Mouse (Mus musculus) 3T3-L1 (cell line): ENCODE measurements around the gene Mab21l1.

Experiments
- DNase-seq: peaks from one replicate; pipeline ENCODE4 v3.0.0-alpha.2; 2015; ENCODE audit warnings: low read depth, low spot score

The Mab21l1 gene

DNA sequence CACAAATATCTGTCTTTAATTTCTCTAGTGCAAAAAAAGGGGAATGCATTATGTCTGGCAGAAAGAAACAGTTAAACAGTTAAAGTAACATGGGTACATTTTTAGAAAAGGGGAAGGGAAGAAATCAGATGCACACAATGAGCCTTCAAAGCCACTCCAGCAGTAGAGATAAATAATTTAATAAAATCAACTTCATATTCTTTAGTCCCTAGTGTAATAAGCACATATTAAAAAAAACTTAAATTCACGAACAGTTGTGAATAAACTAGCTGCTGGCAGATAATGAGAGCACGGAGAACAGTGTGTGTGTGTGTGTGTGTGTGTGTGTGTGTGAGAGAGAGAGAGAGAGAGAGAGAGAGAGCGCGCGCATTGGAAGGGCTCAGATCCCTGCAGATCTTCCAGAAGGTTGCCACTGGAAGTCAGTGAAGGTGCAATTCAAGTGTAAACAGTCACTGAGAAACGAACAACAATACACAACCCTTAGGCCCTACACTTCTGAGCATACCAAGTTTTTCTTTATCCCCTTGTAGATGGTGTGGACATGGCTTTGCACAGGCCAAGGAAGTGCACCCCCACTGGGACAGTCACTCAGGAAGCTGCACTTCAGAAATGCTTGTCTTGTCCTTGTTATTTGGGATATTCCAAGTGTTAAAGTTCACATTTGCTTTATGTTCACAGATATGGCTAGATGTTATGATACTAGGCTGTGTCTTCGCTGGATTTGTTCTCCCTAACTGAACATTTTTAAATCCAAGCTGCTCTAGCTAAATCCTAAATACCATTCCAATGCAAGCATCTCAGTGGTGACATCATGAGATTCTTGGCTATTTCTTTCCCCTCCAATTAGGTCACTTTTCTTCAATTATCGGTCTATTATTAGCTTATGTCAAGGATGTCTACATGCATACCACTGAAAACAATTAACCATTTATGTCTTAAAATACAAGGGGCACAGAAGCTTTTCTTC lies 3.3 kb upstream of the Mab21l1 start:
- no peak for DNase-seq

GRCm38 (mm10) chr3:55780120-55781070 lies 1.9 kb upstream of the Mab21l1 start:
- no peak for DNase-seq

- no peak for DNase-seq
Measured at GRCm38 (mm10) chr3:55781429-55782055, 768 bp upstream of the Mab21l1 start.

DNA sequence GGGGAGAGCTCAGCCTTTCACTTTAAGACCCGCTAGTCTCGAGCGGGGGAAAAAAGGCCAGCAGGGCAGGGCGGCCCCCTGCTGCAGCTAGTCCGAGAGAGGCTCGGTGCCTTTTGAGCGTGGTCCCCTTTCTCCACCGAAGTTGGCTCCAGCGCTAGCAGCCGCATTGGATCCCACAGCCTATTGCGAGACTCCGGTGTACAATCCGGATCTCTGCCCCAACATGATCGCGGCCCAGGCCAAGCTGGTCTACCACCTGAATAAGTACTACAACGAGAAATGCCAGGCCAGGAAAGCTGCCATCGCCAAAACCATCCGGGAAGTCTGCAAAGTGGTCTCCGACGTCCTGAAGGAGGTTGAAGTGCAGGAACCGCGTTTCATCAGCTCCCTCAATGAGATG lies 461 bp downstream of the Mab21l1 start:
- DNase-seq, result no peak

DNA sequence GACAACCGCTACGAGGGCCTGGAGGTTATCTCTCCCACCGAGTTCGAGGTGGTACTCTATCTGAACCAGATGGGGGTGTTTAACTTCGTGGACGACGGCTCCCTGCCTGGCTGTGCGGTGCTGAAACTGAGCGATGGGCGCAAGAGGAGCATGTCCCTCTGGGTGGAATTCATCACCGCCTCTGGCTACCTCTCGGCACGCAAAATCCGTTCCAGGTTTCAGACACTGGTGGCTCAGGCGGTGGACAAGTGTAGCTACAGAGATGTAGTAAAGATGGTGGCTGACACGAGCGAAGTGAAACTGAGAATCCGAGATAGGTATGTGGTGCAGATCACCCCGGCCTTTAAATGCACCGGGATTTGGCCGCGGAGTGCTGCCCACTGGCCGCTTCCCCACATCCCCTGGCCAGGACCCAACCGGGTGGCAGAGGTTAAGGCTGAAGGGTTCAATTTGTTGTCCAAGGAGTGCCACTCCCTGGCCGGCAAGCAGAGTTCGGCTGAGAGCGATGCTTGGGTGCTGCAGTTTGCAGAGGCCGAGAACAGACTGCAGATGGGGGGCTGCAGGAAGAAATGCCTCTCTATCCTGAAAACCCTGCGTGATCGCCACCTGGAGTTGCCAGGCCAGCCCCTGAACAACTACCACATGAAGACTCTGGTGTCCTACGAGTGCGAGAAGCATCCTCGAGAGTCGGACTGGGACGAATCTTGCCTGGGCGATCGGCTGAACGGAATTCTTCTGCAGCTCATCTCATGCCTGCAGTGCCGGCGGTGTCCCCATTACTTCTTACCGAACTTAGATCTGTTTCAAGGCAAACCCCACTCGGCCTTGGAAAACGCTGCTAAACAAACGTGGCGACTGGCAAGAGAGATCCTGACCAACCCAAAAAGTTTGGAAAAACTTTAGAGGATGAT lies 1.1 kb downstream of the Mab21l1 start:
- peak; percentile 50 for DNase-seq

DNA sequence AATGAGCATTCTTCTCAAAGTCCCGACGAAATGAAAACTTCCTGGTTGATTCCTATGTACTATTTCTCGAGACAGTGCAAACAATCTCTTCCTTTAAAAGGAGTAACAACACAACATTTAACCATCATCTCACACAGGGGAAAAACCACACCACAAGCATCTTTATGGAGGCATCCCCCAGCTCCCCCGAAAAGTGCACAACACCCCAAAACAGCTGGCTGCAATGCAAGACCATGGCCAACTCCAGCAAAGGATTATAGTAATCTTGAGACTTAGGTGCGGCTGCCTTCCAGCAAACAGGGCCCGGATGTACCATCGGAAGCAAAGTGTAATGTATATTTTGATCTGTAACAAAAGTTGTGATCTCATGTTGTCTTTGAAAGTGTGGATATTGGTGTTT lies 1.8 kb downstream of the Mab21l1 start:
- DNase-seq, result no peak

- no peak for DNase-seq
Measured at GRCm38 (mm10) chr3:55785266-55785980, 3.1 kb downstream of the Mab21l1 start.

- DNase-seq, result no peak
Measured at GRCm38 (mm10) chr3:55785981-55786725, 3.8 kb downstream of the Mab21l1 start.

GRCm38 (mm10) chr3:55786835-55787486 lies 4.7 kb downstream of the Mab21l1 start:
- no peak for DNase-seq

DNA sequence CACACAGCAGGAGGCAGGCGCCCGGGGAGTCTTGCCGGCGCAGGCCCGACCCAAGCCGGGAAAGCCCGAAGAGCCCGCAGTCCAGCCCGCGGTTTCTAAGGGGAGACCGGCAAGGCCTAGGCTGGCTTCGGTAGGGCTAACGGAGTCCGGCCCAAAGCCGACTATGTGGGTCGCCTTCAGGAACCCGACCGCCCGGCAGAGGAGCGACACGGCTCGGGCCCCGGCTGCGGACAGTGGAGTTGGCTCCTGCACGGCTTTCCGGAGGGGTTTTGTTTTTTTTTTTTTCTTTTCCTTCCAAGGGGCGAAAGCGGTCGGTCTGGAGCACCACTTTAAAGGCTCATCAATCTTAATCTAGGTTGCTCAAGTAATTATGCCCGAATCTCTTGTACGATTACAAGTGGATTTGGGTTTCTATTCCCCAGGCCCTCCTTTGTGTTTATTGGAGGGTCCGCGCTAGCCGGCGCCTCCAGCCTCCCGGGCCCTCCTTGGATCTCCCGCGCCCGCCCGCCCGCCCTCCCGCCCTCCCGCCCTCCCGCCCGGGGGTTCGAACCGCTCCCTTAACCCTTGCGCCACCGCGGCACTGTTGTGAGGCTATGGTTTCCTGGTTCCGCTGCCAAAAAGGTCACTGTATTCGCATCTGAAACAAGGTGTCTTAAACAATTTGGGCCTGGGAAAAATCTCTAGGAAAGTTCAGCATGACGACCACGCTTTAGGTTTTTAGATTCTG lies 5.3 kb downstream of the Mab21l1 start:
- no peak for DNase-seq

GRCm38 (mm10) chr3:55788214-55788586 lies 5.9 kb downstream of the Mab21l1 start:
- DNase-seq, result no peak

DNA sequence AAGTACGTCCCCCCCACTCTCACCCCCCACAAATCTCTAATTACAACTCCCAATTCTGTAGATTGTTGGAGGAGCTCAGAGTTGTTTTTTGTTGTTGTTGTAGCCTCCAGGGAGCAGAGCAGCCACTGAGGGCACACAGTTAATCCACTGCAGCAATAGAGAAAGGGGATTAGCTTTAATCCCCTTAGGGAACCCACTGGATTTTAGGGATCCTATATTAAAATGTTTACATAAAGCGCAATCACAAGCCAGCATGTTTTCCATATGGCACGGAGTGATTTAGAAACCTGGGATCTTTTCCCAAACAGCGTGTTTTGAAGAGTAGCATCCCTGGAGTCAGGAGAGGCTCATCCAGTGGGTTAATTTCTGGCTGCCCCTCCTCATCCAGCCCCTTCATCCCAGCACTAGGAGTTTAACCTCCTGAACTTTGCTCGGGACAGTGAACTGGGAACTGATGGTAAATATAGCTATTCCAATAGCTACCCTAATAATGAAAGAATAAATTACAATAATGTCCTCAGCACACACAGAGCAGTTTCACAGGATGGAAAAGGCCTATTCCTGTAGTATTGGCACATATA lies 6.4 kb downstream of the Mab21l1 start:
- no peak for DNase-seq

DNA sequence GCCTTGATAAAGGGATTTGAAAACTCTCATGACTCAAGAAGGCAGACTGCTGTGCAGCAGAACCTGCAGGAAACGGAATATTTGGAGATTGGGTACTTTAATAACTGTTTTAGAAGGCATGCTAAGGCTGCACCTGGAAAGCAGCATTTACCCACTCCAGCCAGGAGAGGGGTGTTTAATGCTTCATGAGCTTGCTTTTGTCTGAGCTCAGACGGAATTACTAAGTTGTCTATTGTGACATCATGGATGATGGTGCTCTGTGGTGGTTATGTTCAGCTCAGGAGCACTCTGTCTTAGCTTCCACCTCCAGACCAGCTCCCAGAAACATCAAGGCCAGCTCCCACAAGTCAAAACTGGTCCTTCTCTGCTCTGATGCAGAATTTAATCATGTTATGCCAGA lies 7.5 kb downstream of the Mab21l1 start:
- peak; percentile 20 for DNase-seq

- no peak for DNase-seq
Measured at GRCm38 (mm10) chr3:55790609-55791008, 8.3 kb downstream of the Mab21l1 start.

DNA sequence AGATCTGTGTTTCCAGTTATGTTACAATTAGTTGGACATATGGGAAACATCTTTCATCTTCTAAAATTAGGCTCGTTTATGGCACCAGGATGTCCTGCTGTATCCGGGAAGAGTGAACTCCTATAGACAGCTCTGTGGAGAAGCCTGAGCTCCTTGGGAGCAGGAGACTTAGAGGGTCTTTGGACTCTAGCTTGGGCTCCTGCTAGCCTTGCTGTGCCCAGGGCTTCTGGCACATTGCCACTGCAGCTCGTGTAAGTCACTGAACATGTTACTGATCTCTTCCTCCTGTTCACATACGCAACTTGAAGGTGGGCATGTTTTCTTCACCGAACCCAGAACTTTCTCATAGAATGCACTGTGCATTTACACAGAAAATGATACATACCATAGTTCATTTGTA lies 9.9 kb downstream of the Mab21l1 start:
- DNase-seq, result no peak

GRCm38 (mm10) chr3:55793842-55794575 lies 11.7 kb downstream of the Mab21l1 start:
- peak; percentile 42 for DNase-seq

GRCm38 (mm10) chr3:55794768-55795167 lies 12.5 kb downstream of the Mab21l1 start:
- no peak for DNase-seq
